Mouse (Mus musculus) spleen, adult 2 months (tissue): ENCODE data around the gene Plxdc1.

Source experiments
- CTCF ChIP-seq: fragments of 200-500 bp; IDR thresholded peaks from 2 replicates; pipeline ENCODE4 v1.5.1; 2011; ENCODE audit warnings: mild to moderate bottlenecking, inconsistent platforms; ENCODE audit not compliant: insufficient read depth, insufficient read length, insufficient replicate concordance; ENCODE audit errors: extremely low read depth
- POLR2A ChIP-seq: fragments of 200-500 bp; IDR thresholded peaks from 2 replicates; pipeline ENCODE4 v1.6.1; 2011; ENCODE audit warnings: low read depth, low read length, inconsistent platforms

DNA sequence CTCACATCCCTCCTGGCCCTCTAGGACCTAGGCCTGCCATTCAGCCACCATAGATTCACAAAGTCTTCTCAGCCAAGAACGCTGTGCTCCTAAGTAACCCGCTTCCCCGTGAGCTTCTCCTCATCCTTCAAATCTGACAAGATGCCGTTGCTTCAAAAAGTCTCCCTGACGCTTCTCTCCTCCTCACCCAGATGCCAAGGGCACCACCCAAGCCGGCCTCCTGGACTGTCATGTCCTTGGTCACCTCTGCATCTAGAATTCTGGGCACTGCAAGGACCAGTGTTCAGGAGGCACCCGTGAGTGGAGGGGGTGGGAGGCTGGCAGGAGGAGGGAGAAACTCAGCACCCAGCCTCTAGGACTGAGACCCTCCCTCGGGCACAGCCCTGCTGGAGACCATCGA, 3.5 kb downstream of the Plxdc1 start:
- no peak for TF ChIP-seq CTCF
- TF ChIP-seq POLR2A, result no peak
